Mouse (Mus musculus) erythroblast, embryonic 14.5 days (primary cell): ENCODE results near the gene Tomm70a. TPM values are rescaled to one million over a fixed set of nuclear protein-coding genes. Genes with fewer than 3 reads are reported as not detected.

Source experiments
- H3K27me3 ChIP-seq: 2 replicates; pipeline ENCODE4 v1.6.1; 2012; ENCODE audit warnings: inconsistent platforms; ENCODE audit not compliant: control insufficient read depth
- H3K36me3 ChIP-seq: 2 replicates; pipeline ENCODE4 v1.6.1; 2012; ENCODE audit warnings: mild to moderate bottlenecking, inconsistent platforms; ENCODE audit not compliant: control insufficient read depth
- H3K4me1 ChIP-seq: 2 replicates; pipeline ENCODE4 v1.6.1; 2012; ENCODE audit warnings: inconsistent platforms; ENCODE audit not compliant: control insufficient read depth
- H3K4me3 ChIP-seq: replicated peaks from 2 replicates; pipeline ENCODE3; 2012; ENCODE audit warnings: moderate library complexity, mild to moderate bottlenecking, inconsistent platforms
- H3K9me3 ChIP-seq: 2 replicates; pipeline ENCODE4 v1.6.1; 2012; ENCODE audit warnings: low read length, inconsistent platforms, mixed read lengths; ENCODE audit not compliant: control insufficient read depth
- GATA1 ChIP-seq: IDR thresholded peaks from 2 replicates; pipeline ENCODE4 v1.6.1; 2012; ENCODE audit warnings: low read length, inconsistent platforms, mixed read lengths
- TAL1 ChIP-seq: IDR thresholded peaks from 3 replicates; pipeline ENCODE4 v1.6.1; 2012; ENCODE audit warnings: low read length, inconsistent platforms, mixed read lengths
- polyA plus RNA-seq: library from polyadenylated mRNA; stranded (reverse); fragments of >175 nt; gene quantifications from 2 replicates; pipeline ENCODE4 v1.2.3, GENCODE M21; 2012

Tomm70a gene
- polyA plus RNA-seq, 1 experiment = 0.90 TPM

- peaks cover 3% of the 10 kb centered on the region for H3K4me1 ChIP-seq
- no peaks in the 10 kb centered on the region for H3K27me3 ChIP-seq
- no peaks in the 10 kb centered on the region for H3K9me3 ChIP-seq
- peaks cover 38% of the 10 kb centered on the region for H3K36me3 ChIP-seq
- TF ChIP-seq TAL1 (no peak), GATA1 (no peak)
- no peak overlapping the region for H3K4me3 ChIP-seq
These were observed 10.0 kb downstream of the Tomm70a start for GRCm38 (mm10) chr16:57131544-57131943.

GRCm38 (mm10) chr16:57132326-57132725 lies 10.8 kb downstream of the Tomm70a start:
- TF ChIP-seq TAL1 (no peak), GATA1 (no peak)
- peaks cover 44% of the 10 kb centered on the region for H3K36me3 ChIP-seq
- H3K4me1 ChIP-seq = peaks cover 2% of the 10 kb centered on the region
- H3K9me3 ChIP-seq = no peaks in the 10 kb centered on the region
- H3K4me3 ChIP-seq = no peak overlapping the region
- H3K27me3 ChIP-seq = no peaks in the 10 kb centered on the region

GRCm38 (mm10) chr16:57133611-57134010 lies 12.1 kb downstream of the Tomm70a start:
- H3K4me1 ChIP-seq = no peaks in the 10 kb centered on the region
- H3K4me3 ChIP-seq = no peak overlapping the region
- no peaks in the 10 kb centered on the region for H3K9me3 ChIP-seq
- H3K27me3 ChIP-seq = no peaks in the 10 kb centered on the region
- H3K36me3 ChIP-seq = peaks cover 50% of the 10 kb centered on the region
- TF ChIP-seq GATA1 (no peak), TAL1 (no peak)

GRCm38 (mm10) chr16:57144741-57145140 lies 23.2 kb downstream of the Tomm70a start:
- no peaks in the 10 kb centered on the region for H3K4me1 ChIP-seq
- H3K27me3 ChIP-seq = no peaks in the 10 kb centered on the region
- peaks cover 73% of the 10 kb centered on the region for H3K36me3 ChIP-seq
- H3K9me3 ChIP-seq = no peaks in the 10 kb centered on the region
- TF ChIP-seq GATA1 = no peak
- TF ChIP-seq TAL1 = no peak
- no peak overlapping the region for H3K4me3 ChIP-seq

- TF ChIP-seq TAL1 (no peak), GATA1 (no peak)
- peaks cover 11% of the 10 kb centered on the region for H3K4me1 ChIP-seq
- no peaks in the 10 kb centered on the region for H3K9me3 ChIP-seq
- no peak overlapping the region for H3K4me3 ChIP-seq
- no peaks in the 10 kb centered on the region for H3K27me3 ChIP-seq
- peaks cover 81% of the 10 kb centered on the region for H3K36me3 ChIP-seq
These were observed 29.9 kb downstream of the Tomm70a start for GRCm38 (mm10) chr16:57151437-57151836.

GRCm38 (mm10) chr16:57155899-57156298 lies 34.4 kb downstream of the Tomm70a start:
- H3K4me1 ChIP-seq = peaks cover 20% of the 10 kb centered on the region
- no peak for TF ChIP-seq GATA1
- no peak for TF ChIP-seq TAL1
- H3K36me3 ChIP-seq = peaks cover 87% of the 10 kb centered on the region
- H3K27me3 ChIP-seq = no peaks in the 10 kb centered on the region
- H3K9me3 ChIP-seq = no peaks in the 10 kb centered on the region
- no peak overlapping the region for H3K4me3 ChIP-seq

- TF ChIP-seq GATA1 = no peak
- no peak for TF ChIP-seq TAL1
- no peaks in the 10 kb centered on the region for H3K27me3 ChIP-seq
- H3K36me3 ChIP-seq = peaks cover 87% of the 10 kb centered on the region
- peaks cover 20% of the 10 kb centered on the region for H3K4me1 ChIP-seq
- no peak overlapping the region for H3K4me3 ChIP-seq
- H3K9me3 ChIP-seq = no peaks in the 10 kb centered on the region
These were observed 35.6 kb downstream of the Tomm70a start for GRCm38 (mm10) chr16:57157076-57157475.

GRCm38 (mm10) chr16:57157728-57158127 lies 36.2 kb downstream of the Tomm70a start:
- TF ChIP-seq GATA1 = no peak
- TF ChIP-seq TAL1 = no peak
- peaks cover 20% of the 10 kb centered on the region for H3K4me1 ChIP-seq
- no peaks in the 10 kb centered on the region for H3K27me3 ChIP-seq
- H3K9me3 ChIP-seq = no peaks in the 10 kb centered on the region
- H3K36me3 ChIP-seq = peaks cover 84% of the 10 kb centered on the region
- no peak overlapping the region for H3K4me3 ChIP-seq

GRCm38 (mm10) chr16:57159835-57160234 lies 38.3 kb downstream of the Tomm70a start:
- TF ChIP-seq GATA1 (no peak), TAL1 (no peak)
- H3K4me1 ChIP-seq = peaks cover 21% of the 10 kb centered on the region
- H3K36me3 ChIP-seq = peaks cover 87% of the 10 kb centered on the region
- H3K4me3 ChIP-seq = no peak overlapping the region
- no peaks in the 10 kb centered on the region for H3K9me3 ChIP-seq
- H3K27me3 ChIP-seq = no peaks in the 10 kb centered on the region

- Histone ChIP-seq H3K36me3 (peaks cover 69% of the 10 kb centered on the region), H3K27me3 (no peaks in the 10 kb centered on the region), H3K4me1 (peaks cover 26% of the 10 kb centered on the region), H3K9me3 (no peaks in the 10 kb centered on the region), H3K4me3 (no peak overlapping the region)
- TF ChIP-seq TAL1 (no peak), GATA1 (no peak)
These were observed 41.3 kb downstream of the Tomm70a start for GRCm38 (mm10) chr16:57162841-57163240.
